Mouse (Mus musculus) neural tube, embryonic 14.5 days (tissue): Measurements from ENCODE around the gene Fcgr1. TPM values are rescaled to one million over a fixed set of nuclear protein-coding genes. Genes with fewer than 3 reads are reported as not detected.
"Not testable (repeated sequence)": the region's sequence is repeated elsewhere in the genome, so short reads cannot be mapped to it uniquely, and the experiment has no call there.

Experiments used
- ATAC-seq: fragments of 200-750 bp; cut with Nextera tagmentation; 2 replicates; pipeline ENCODE4 v1.8.0; 2017; ENCODE audit warnings: low read depth, mild to moderate bottlenecking, moderate TSS enrichment, moderate library complexity
- H3K27ac ChIP-seq: fragments of 300-500 bp; sonication (generic); 2 replicates; pipeline ENCODE4 v1.5.1; 2014; ENCODE audit warnings: low read depth, mild to moderate bottlenecking, control low read depth, low read length, moderate library complexity, mixed read lengths
- H3K27me3 ChIP-seq: fragments of 300-500 bp; sonication (generic); 2 replicates; pipeline ENCODE4 v1.6.1; 2014; ENCODE audit warnings: low read length; ENCODE audit not compliant: control insufficient read depth, insufficient read depth
- H3K36me3 ChIP-seq: fragments of 300-500 bp; sonication (generic); 2 replicates; pipeline ENCODE4 v1.6.1; 2014; ENCODE audit warnings: low read length, mixed read lengths; ENCODE audit not compliant: control insufficient read depth, insufficient read depth
- H3K4me1 ChIP-seq: fragments of 300-500 bp; sonication (generic); 2 replicates; pipeline ENCODE4 v1.6.1; 2014; ENCODE audit warnings: low read length; ENCODE audit not compliant: control insufficient read depth, insufficient read depth
- H3K4me2 ChIP-seq: fragments of 300-500 bp; sonication (generic); 2 replicates; pipeline ENCODE4 v1.6.1; 2014; ENCODE audit warnings: mild to moderate bottlenecking, low read depth, low read length, control low read depth
- H3K4me3 ChIP-seq: fragments of 300-500 bp; sonication (generic); 2 replicates; pipeline ENCODE4 v1.5.1; 2014; ENCODE audit warnings: low read depth, low read length, control low read depth, mixed read lengths
- H3K9ac ChIP-seq: fragments of 300-500 bp; sonication (generic); replicated peaks from 2 replicates; pipeline ENCODE4 v1.6.1; 2014; ENCODE audit warnings: low read depth, mild to moderate bottlenecking, control low read depth, low read length, mixed read lengths
- H3K9me3 ChIP-seq: fragments of 300-500 bp; sonication (generic); 2 replicates; pipeline ENCODE4 v1.6.1; 2016; ENCODE audit warnings: low read length; ENCODE audit not compliant: control insufficient read depth
- WGBS: fragments of 180-500 bp; shearing (Covaris S2); extraction: QIAGEN DNeasy Blood & Tissue Kit; methylation state at CpG from one replicate; pipeline ENCODE4 v1.1.7; 2014; 5-methylcytosine and 5-hydroxymethylcytosine counted together
- polyA plus RNA-seq: library from polyadenylated mRNA; unstranded; fragments of >200 nt; fragmentation: Nextera tagmentation; extraction: Ambion mirVana; gene quantifications from 2 replicates; pipeline ENCODE4 v1.2.1, GENCODE M21; 2014

Fcgr1 gene
- polyA plus RNA-seq, 1 experiment from 2014 or later: 0.37 TPM

DNA sequence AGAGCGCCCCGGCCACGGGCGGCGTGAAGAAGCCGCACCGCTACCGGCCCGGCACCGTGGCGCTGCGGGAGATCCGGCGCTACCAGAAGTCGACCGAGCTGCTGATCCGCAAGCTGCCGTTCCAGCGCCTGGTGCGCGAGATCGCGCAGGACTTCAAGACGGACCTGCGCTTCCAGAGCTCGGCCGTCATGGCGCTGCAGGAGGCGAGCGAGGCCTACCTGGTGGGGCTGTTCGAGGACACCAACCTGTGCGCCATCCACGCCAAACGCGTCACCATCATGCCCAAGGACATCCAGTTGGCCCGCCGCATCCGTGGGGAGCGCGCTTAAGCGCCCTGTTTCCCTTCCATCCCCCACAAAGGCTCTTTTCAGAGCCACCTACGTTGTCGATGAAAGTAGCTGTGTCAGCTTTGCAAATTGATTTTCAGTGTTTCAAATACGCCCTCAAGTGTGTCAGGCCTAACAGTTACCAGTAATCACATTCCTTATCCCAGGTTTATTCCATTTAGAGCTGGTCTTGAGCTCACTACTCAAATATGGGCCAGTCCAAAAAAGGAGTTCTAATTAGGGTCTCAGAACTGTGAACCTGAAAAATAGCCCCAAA is 24.9 kb downstream of the Fcgr1 start:
- peak; percentile 47 for ATAC-seq
- H3K36me3 ChIP-seq, H3K9me3 ChIP-seq, H3K27me3 ChIP-seq: not testable (repeated sequence)
- WGBS: under 1% methylated on average over 9 of the region's 44 CpGs
- Histone ChIP-seq H3K4me3 (peak overlapping the region; percentile 55), H3K27ac (peak overlapping the region; percentile 92), H3K4me1 (peaks cover 16% of the 10 kb centered on the region; the same call in 1 of the 2 replicates), H3K4me2 (peak overlapping the region; percentile 93), H3K9ac (peak overlapping the region; percentile 53)

DNA sequence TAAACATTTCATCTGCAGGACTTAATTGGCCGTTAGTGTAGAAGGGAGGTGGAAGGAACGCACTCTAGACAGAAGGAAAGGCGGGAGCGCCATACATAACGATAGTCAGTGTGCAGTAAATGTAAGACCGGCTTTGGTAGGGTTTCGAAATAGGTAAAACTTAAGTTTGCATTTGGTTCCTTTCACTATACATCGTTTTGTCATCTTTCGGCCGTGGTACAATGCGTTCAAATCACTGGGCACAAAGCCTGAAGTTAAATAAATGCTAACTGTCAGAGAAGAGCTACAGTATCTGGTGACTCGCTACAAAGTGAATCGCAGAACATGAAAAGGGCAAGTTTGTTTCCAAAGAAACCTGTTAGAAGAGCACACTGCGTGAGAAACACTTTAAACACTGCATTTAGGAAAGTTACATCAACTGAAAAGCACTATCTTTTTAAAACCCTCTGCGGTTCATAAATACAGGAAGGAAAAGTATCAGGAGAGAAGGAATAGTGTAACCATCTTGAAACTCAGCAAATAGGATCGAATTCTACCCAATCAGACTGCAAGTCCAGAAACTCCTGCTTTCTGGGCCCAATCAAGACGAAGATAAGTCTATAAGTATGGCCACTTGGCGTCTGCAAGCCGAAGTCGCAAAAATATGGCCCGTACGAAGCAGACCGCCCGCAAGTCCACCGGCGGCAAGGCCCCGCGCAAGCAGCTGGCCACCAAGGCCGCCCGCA is 25.6 kb downstream of the Fcgr1 start, which contains the start of gene Hist2h3b:
Gene Hist2h3b, plus strand, starts transcription at position 604 of the 725 bp plus-strand sequence.
- Histone ChIP-seq H3K27ac (peak within 1 kb of the TSS; percentile 92), H3K36me3 (no peaks in the 10 kb centered on the region), H3K4me3 (peak within 1 kb of the TSS; percentile 55), H3K9me3 (no peaks in the 10 kb centered on the region), H3K9ac (peak within 1 kb of the TSS; percentile 53), H3K4me2 (peak within 1 kb of the TSS; percentile 93), H3K4me1 (peaks cover 20% of the 10 kb centered on the region; the same call in 1 of the 2 replicates), H3K27me3 (no peaks in the 10 kb centered on the region)
- 17% methylated on average over 28 of the region's 30 CpGs for WGBS
- peak; percentile 65 for ATAC-seq

- 82% methylated on average over 4 of the region's 4 CpGs for WGBS
- Histone ChIP-seq H3K4me2 (no peak overlapping the region), H3K27ac (no peak overlapping the region; the same call in 1 of the 2 replicates), H3K4me1 (peaks cover 20% of the 10 kb centered on the region; the same call in 1 of the 2 replicates), H3K4me3 (no peak overlapping the region), H3K9me3 (no peaks in the 10 kb centered on the region), H3K27me3 (no peaks in the 10 kb centered on the region), H3K9ac (no peak overlapping the region), H3K36me3 (no peaks in the 10 kb centered on the region)
- no peak for ATAC-seq
These were observed 26.2 kb downstream of the Fcgr1 start for GRCm38 (mm10) chr3:96267541-96267940.

GRCm38 (mm10) chr3:96266132-96266710 is 27.5 kb downstream of the Fcgr1 start:
- H3K9ac ChIP-seq: no peak overlapping the region
- H3K36me3 ChIP-seq: no peaks in the 10 kb centered on the region
- no peak overlapping the region for H3K4me2 ChIP-seq
- no peaks in the 10 kb centered on the region for H3K27me3 ChIP-seq
- H3K27ac ChIP-seq: no peak overlapping the region
- H3K4me1 ChIP-seq: peaks cover 20% of the 10 kb centered on the region; the same call in 1 of the 2 replicates
- 93% methylated on average over 8 of the region's 8 CpGs for WGBS
- ATAC-seq: no peak
- H3K4me3 ChIP-seq: no peak overlapping the region
- H3K9me3 ChIP-seq: no peaks in the 10 kb centered on the region

DNA sequence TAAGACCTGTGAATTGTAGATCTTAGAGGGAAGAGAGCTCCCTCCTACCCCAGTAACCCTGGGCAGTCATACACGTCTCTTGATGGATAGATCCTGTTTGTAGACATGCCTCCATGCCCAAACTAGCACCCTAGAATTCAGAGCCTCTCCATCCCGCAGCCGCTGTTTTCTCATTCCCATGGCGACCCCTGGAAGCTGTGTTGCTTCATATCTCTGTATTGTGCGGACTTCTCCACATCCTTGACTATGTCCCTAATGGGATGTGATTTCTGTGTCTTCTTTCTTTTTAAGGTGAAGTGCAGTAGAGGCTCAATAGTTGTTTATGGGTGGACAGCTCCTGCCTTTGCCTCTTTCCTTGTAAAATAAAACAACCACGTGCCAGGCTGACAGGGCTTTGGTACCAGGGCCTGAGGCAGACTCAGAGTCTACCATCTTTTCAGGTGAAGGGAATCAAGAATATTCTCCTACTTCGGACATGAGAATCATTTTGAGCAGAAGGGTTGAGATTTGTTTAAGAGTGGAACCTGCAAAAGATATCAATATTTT is 29.3 kb downstream of the Fcgr1 start:
- Histone ChIP-seq H3K9ac (0 out of 2 replicates have a peak overlapping the region, but pooled peaks have one; percentile 84), H3K36me3 (no peaks in the 10 kb centered on the region), H3K27me3 (no peaks in the 10 kb centered on the region), H3K27ac (peak overlapping the region; percentile 97; the same call in 1 of the 2 replicates), H3K9me3 (no peaks in the 10 kb centered on the region), H3K4me1 (peaks cover 20% of the 10 kb centered on the region; the same call in 1 of the 2 replicates), H3K4me3 (no peak overlapping the region; the same call in 1 of the 2 replicates), H3K4me2 (peak overlapping the region; percentile 77; the same call in 1 of the 2 replicates)
- WGBS: 71% methylated on average over 7 of the region's 7 CpGs
- ATAC-seq: no peak

DNA sequence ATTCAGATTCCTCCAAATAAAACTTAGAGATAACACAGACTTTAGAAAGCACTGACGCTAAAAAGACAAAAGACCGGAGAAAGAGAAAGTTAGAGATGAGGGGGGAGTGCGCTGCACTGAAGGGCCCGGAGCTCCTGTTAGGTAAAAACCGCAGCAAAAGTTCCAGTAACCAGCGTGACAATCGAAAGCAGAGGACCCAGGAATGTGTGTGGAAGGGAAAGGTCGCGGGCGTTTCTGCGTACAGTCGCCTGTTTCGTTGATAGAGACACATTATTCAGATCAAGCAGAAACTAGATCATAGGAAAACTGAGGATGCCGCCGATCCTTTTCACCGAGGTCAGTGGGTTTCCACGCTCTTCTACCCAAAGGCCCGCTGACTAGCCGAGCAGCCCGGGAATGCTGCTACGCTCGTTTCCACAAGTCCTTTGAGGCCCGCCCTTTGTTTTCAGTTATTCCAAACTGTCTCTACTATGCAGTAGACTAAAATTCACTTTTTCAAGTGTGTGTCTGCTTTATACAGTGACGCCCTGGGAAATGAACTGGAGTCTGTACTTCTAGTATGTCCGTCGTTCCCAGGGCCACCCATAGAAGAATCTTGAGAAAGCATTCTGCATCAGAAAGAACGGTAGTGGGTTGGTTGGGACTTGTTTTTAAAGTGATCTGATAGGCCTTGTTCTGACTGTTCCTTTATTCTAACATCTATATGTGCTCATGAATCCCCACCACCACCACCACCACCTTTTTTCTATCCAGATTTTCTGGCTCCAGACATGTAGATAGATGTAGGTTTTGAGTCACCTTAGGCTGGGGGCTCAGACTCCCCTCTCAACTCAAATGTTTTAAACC is 30.0 kb downstream of the Fcgr1 start:
- peak; percentile 49; the same call in 1 of the 2 replicates for ATAC-seq
- H3K9me3 ChIP-seq: no peaks in the 10 kb centered on the region

GRCm38 (mm10) chr3:96262979-96263550 is 30.7 kb downstream of the Fcgr1 start, which contains the start of gene Hist2h4:
Gene Hist2h4, minus strand, starts transcription at chr3:96263311.
- peaks cover 16% of the 10 kb centered on the region; the same call in 1 of the 2 replicates for H3K4me1 ChIP-seq
- H3K27me3 ChIP-seq: no peaks in the 10 kb centered on the region
- H3K4me3 ChIP-seq: peak within 1 kb of the TSS; percentile 61
- peak within 1 kb of the TSS; percentile 77 for H3K4me2 ChIP-seq
- peak; percentile 91 for ATAC-seq
- H3K9me3 ChIP-seq: no peaks in the 10 kb centered on the region
- H3K9ac ChIP-seq: peak within 1 kb of the TSS; percentile 84
- H3K36me3 ChIP-seq: no peaks in the 10 kb centered on the region
- WGBS: under 1% methylated on average over 36 of the region's 40 CpGs
- peak within 1 kb of the TSS; percentile 97 for H3K27ac ChIP-seq

More for the DNA sequence above, 30.0 kb downstream of the Fcgr1 start:
- H3K9ac ChIP-seq: peak overlapping the region; percentile 84
- peak overlapping the region; percentile 61 for H3K4me3 ChIP-seq
- peak overlapping the region; percentile 97 for H3K27ac ChIP-seq
- 5% methylated on average over 27 of the region's 27 CpGs for WGBS
- no peaks in the 10 kb centered on the region for H3K27me3 ChIP-seq
- peak overlapping the region; percentile 77 for H3K4me2 ChIP-seq
- no peaks in the 10 kb centered on the region for H3K36me3 ChIP-seq
- peaks cover 17% of the 10 kb centered on the region; the same call in 1 of the 2 replicates for H3K4me1 ChIP-seq
